Mouse (Mus musculus): ENCODE results near the gene Btnl2. TPM values are rescaled to one million over a fixed set of nuclear protein-coding genes. Genes with fewer than 3 reads are reported as not detected.

The Btnl2 gene
- not detected in 2 replicates for polyA plus RNA-seq (2012; rRNA removed)

DNA sequence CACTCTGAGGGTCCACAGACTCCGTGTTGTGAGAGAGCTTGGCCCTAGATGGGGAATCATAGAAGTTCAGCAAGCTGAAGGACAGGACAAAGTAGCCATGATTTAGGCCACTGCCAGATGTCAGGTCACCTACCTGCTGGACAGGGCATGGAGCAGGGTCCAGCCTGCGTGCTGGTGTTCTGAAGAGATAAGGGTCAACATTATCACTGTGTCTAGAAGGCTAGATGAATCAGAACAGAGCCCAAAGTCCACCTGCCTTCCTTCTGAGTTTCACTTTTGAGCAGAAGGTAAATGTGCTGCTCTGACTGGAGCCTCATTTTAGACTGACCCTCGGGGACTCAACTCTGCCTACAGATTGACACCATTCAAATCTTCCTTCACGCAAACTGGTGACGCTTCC lies at the start of gene Btnl2:
Btnl2 (plus strand) TSS at position 284 of the 400 bp plus-strand sequence.

DNA sequence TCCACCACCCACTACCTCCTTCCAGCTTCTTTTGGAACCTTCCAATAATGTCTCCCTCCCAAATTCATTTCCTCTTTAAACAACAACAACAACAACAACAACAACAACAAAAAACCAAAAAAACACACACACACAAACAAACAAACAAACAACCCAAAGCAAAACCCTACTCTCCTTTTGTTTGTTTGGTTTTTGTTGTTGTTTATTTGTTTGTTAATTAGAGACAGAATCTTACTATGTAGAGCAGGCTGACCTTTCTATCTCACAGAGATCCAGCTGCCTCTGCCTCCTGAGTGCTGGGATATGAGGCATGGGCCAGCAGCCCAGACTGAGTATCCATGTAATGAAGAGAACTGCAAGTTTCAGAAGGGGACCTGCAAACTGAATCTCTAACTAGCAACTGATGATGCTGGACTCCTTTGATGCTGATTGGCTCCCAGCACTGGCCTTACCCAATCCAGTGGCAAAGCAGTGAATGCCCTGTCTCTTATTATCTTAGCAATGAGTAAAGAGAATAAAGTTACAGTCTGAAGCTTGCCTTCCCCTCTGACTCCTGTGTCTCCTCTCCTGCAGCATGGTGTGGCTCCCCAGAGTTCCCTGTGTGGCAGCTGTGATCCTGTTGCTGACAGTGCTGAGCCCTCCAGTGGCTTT lies 49.1 kb upstream of the Btnl2 start, which contains the start of gene H2-Eb1:
H2-Eb1 (plus strand) TSS at position 488 of the 651 bp plus-strand sequence.

DNA sequence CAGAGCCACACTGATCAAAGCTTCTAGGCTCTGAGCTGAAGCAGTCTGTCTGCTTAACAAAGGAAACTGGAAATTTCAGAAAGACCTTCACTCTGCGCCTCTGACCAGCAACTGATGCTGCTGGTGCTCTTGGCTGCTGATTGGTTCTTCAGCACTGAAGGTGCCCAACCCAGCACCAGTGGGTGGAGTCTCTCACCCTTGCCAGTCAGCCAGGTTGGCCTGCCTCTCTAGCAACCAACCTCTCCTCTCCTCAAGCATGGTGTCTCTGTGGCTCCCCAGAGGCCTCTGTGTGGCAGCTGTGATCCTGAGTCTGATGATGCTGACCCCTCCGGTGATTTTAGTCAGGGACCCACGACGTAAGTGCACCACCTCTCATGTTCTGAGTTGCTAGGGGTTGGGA lies 29.2 kb upstream of the Btnl2 start, which contains the start of gene H2-Eb2:
H2-Eb2 (plus strand) TSS at position 230 of the 400 bp plus-strand sequence.

DNA sequence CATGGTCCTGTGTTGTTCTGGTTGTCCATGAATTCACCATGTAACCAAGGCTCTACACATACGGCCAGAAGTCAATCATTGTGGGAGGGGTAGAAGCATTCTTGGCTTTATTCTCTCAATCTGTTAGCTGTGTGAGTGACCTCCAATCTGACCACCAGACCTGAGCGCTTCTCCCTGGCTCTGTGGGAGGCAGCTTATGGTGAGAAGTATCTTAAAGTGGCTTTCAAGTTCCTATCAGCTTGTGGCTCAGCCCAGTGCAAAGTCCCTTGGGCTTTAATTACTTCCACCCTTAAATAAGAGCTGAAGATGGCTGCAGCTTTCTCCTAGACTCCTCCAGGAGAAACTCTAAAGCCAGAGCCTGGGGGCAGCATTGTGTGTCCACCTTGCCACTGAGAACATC lies 22.2 kb downstream of the Btnl2 start, which contains the start of gene Btnl1:
Btnl1 (plus strand) TSS at position 286 of the 400 bp plus-strand sequence.

DNA sequence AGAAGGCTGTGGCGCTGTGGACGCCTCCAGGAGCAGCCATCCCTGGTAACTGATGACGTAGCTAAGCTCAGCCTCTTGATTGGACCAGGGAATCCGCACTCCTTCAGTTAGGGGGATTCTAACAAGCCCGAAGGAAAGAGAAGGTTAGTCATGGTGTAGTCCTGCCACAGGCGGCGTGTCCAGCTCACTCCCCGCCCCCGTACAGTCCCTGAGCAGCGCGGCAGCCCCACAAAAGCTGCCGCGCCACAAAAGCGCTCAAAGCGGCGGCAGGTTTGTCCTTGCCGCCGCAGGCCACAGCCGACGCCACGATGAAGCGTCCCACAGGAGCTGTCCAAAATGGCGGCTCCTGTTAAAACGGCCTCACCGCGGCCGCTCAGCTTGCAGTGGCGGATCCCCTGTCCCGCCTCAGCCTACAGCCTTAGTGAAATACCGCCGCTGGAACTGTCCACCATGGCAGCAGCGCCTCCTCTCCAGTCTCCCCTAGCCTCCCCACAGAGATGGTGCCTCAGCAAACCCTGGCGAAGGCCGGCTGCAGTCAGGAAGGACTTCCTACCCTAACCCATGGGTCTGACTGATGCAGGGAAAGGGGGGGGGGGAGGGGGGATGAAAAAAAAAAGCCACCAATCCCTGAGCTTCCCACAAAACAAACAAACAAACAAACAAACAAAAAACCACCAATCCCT lies 44.2 kb downstream of the Btnl2 start, which contains the start of gene BC051142:
BC051142 (plus strand) TSS at position 110 of the 683 bp plus-strand sequence.

Other genes starting within 250 kb of the Btnl2 start
- 15.7 and 16.4 TPM in 2 replicates for gene H2-DMa, start 235.3 kb upstream of the Btnl2 start, polyA plus RNA-seq (2012; rRNA removed)
- gene Brd2, start 232.2 kb upstream of the Btnl2 start, polyA plus RNA-seq (2012; rRNA removed) = 144 and 169 TPM in 2 replicates
- 0.63 and 1.0 TPM in 2 replicates for gene H2-DMb2, start 211.5 kb upstream of the Btnl2 start, polyA plus RNA-seq (2012; rRNA removed)
- 1.9 and 2.2 TPM in 2 replicates for gene H2-DMb1, start 201.8 kb upstream of the Btnl2 start, polyA plus RNA-seq (2012; rRNA removed)
- gene Tap1, start 167.3 kb upstream of the Btnl2 start, polyA plus RNA-seq (2012; rRNA removed) = 4.8 and 4.9 TPM in 2 replicates
- gene Psmb9, start 167.1 kb upstream of the Btnl2 start, polyA plus RNA-seq (2012; rRNA removed) = 1.2 and 1.5 TPM in 2 replicates
- 3.5 and 4.0 TPM in 2 replicates for gene Psmb8, start 157.1 kb upstream of the Btnl2 start, polyA plus RNA-seq (2012; rRNA removed)
- 1.9 and 2.1 TPM in 2 replicates for gene Tap2, start 151.3 kb upstream of the Btnl2 start, polyA plus RNA-seq (2012; rRNA removed)
- gene H2-Ob, start 115.9 kb upstream of the Btnl2 start, polyA plus RNA-seq (2012; rRNA removed) = 0.40 and 0.48 TPM in 2 replicates
- gene H2-Ab1, start 97.1 kb upstream of the Btnl2 start, polyA plus RNA-seq (2012; rRNA removed) = 0.74 and 1.0 TPM in 2 replicates
- gene H2-Aa, start 67.0 kb upstream of the Btnl2 start, polyA plus RNA-seq (2012; rRNA removed) = 0.34 and 0.47 TPM in 2 replicates
- 1.8 and 1.9 TPM in 2 replicates for gene H2-Eb1, start 49.0 kb upstream of the Btnl2 start, polyA plus RNA-seq (2012; rRNA removed)
- gene H2-Eb2, start 29.2 kb upstream of the Btnl2 start, polyA plus RNA-seq (2012; rRNA removed) = 0.04 and 0.17 TPM in 2 replicates
- gene Btnl1, start 22.3 kb downstream of the Btnl2 start, polyA plus RNA-seq (2012; rRNA removed) = not detected in 2 replicates
- 7.7 and 11.5 TPM in 2 replicates for gene BC051142, start 44.0 kb downstream of the Btnl2 start, polyA plus RNA-seq (2012; rRNA removed)
- gene Btnl4, start 122.5 kb downstream of the Btnl2 start, polyA plus RNA-seq (2012; rRNA removed) = not detected in 2 replicates
- gene Btnl6, start 162.5 kb downstream of the Btnl2 start, polyA plus RNA-seq (2012; rRNA removed) = not detected in 2 replicates
- gene Notch4, start 209.4 kb downstream of the Btnl2 start, polyA plus RNA-seq (2012; rRNA removed) = 6.4 and 8.1 TPM in 2 replicates
- 1.9 and 2.2 TPM in 2 replicates for gene Gpsm3, start 235.0 kb downstream of the Btnl2 start, polyA plus RNA-seq (2012; rRNA removed)
- gene Pbx2, start 236.4 kb downstream of the Btnl2 start, polyA plus RNA-seq (2012; rRNA removed) = 66.5 and 66.7 TPM in 2 replicates
- 3.8 and 4.2 TPM in 2 replicates for gene Ager, start 243.0 kb downstream of the Btnl2 start, polyA plus RNA-seq (2012; rRNA removed)
- gene Rnf5, start 248.9 kb downstream of the Btnl2 start, polyA plus RNA-seq (2012; rRNA removed) = 199 and 200 TPM in 2 replicates
- gene Agpat1, start 249.4 kb downstream of the Btnl2 start, polyA plus RNA-seq (2012; rRNA removed) = 209 and 219 TPM in 2 replicates